Mouse (Mus musculus) embryonic facial prominence, embryonic 12.5 days (tissue): Measurements from ENCODE around the gene Csf3. TPM values are rescaled to one million over a fixed set of nuclear protein-coding genes. Genes with fewer than 3 reads are reported as not detected.

Experiments
- ATAC-seq: fragments of 200-750 bp; cut with Nextera tagmentation; 2 replicates; pipeline ENCODE4 v1.8.0; 2017; ENCODE audit not compliant: insufficient number of reproducible peaks, insufficient read depth, low FRiP score, low TSS enrichment
- H3K27ac ChIP-seq: fragments of 300-500 bp; sonication (generic); 2 replicates; pipeline ENCODE4 v1.5.1; 2016; ENCODE audit warnings: mild to moderate bottlenecking
- H3K27me3 ChIP-seq: fragments of 300-500 bp; sonication (generic); 2 replicates; pipeline ENCODE4 v1.6.1; 2016; ENCODE audit warnings: mild to moderate bottlenecking, moderate library complexity
- H3K36me3 ChIP-seq: fragments of 300-500 bp; sonication (generic); 2 replicates; pipeline ENCODE4 v1.6.1; 2016; ENCODE audit warnings: mild to moderate bottlenecking
- H3K4me1 ChIP-seq: fragments of 300-500 bp; sonication (generic); 2 replicates; pipeline ENCODE4 v1.6.1; 2016
- H3K4me2 ChIP-seq: fragments of 300-500 bp; sonication (generic); replicated peaks from 2 replicates; pipeline ENCODE4 v1.6.1; 2016; ENCODE audit warnings: mild to moderate bottlenecking, moderate library complexity
- H3K4me3 ChIP-seq: fragments of 300-500 bp; sonication (generic); 2 replicates; pipeline ENCODE4 v1.5.1; 2016; ENCODE audit warnings: mild to moderate bottlenecking
- H3K9ac ChIP-seq: fragments of 300-500 bp; sonication (generic); 2 replicates; pipeline ENCODE4 v1.6.1; 2016; ENCODE audit warnings: mild to moderate bottlenecking, moderate library complexity
- H3K9me3 ChIP-seq: fragments of 300-500 bp; sonication (generic); 2 replicates; pipeline ENCODE4 v1.6.1; 2016; ENCODE audit warnings: mild to moderate bottlenecking, moderate library complexity
- WGBS: fragments of 180-500 bp; shearing (Covaris S2); methylation state at CpG from one replicate; pipeline ENCODE4 v1.1.7; 2016; 5-methylcytosine and 5-hydroxymethylcytosine counted together
- polyA plus RNA-seq: library from polyadenylated mRNA; unstranded; fragments of >200 nt; fragmentation: Nextera tagmentation; extraction: Ambion mirVana; gene quantifications from 2 replicates; pipeline ENCODE4 v1.2.1, GENCODE M21; 2016

The Csf3 gene
- polyA plus RNA-seq, 1 experiment from 2014 or later, result not detected

DNA sequence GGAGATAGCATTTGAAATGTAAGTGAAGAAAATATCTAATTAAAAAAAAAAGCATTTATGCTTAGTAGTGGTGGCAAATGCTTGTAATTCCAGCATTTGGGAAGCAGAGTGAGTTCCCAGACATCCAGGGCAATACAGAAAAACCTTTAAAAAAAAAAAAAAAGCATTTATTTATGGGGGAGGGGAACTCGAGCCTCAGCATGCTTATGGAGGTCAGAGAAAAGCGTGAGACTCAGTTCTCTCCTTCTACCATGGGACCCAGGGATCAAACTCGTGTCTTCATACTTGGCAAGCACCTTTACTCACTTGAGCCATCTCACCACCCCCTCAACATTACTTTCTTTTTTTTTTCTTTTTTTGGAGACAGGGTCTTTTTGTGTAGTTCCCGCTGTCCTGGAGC, 19.9 kb upstream of the Csf3 start:
- no peaks in the 10 kb centered on the region for H3K27me3 ChIP-seq
- H3K9ac ChIP-seq, result no peak overlapping the region
- H3K4me2 ChIP-seq, result no peak overlapping the region
- no peak overlapping the region for H3K4me3 ChIP-seq
- no peak for ATAC-seq
- H3K9me3 ChIP-seq, result no peaks in the 10 kb centered on the region
- 82% methylated on average over 4 of the region's 4 CpGs for WGBS
- H3K4me1 ChIP-seq, result peaks cover 9% of the 10 kb centered on the region
- H3K27ac ChIP-seq, result no peak overlapping the region
- H3K36me3 ChIP-seq, result peaks cover 11% of the 10 kb centered on the region

- H3K4me2 ChIP-seq, result peak within 1 kb of the TSS; percentile 83
- 6% methylated on average over 45 of the region's 45 CpGs for WGBS
- H3K27me3 ChIP-seq, result no peaks in the 10 kb centered on the region
- peaks cover 20% of the 10 kb centered on the region for H3K36me3 ChIP-seq
- H3K27ac ChIP-seq, result peak within 1 kb of the TSS; percentile 64; the same call in 1 of the 2 replicates
- H3K9ac ChIP-seq, result peak within 1 kb of the TSS; percentile 99
- H3K9me3 ChIP-seq, result no peaks in the 10 kb centered on the region
- H3K4me1 ChIP-seq, result peaks cover 9% of the 10 kb centered on the region
- H3K4me3 ChIP-seq, result peak within 1 kb of the TSS; percentile 99
- peak; percentile 92 for ATAC-seq
These were observed 19.0 kb upstream of the Csf3 start, which contains the start of gene Psmd3 for GRCm38 (mm10) chr11:98681786-98682745. Psmd3 (plus strand) TSS chr11:98682554.

GRCm38 (mm10) chr11:98682811-98683210, 18.3 kb upstream of the Csf3 start:
- WGBS, result under 1% methylated on average over 23 of the region's 23 CpGs
- Histone ChIP-seq H3K4me2 (peak overlapping the region; percentile 83), H3K27ac (peak overlapping the region; percentile 37; the same call in 1 of the 2 replicates), H3K9me3 (no peaks in the 10 kb centered on the region), H3K36me3 (peaks cover 27% of the 10 kb centered on the region), H3K4me1 (peaks cover 9% of the 10 kb centered on the region), H3K9ac (peak overlapping the region; percentile 99), H3K27me3 (no peaks in the 10 kb centered on the region), H3K4me3 (peak overlapping the region; percentile 99)
- ATAC-seq, result peak; percentile 38; the same call in 1 of the 2 replicates

DNA sequence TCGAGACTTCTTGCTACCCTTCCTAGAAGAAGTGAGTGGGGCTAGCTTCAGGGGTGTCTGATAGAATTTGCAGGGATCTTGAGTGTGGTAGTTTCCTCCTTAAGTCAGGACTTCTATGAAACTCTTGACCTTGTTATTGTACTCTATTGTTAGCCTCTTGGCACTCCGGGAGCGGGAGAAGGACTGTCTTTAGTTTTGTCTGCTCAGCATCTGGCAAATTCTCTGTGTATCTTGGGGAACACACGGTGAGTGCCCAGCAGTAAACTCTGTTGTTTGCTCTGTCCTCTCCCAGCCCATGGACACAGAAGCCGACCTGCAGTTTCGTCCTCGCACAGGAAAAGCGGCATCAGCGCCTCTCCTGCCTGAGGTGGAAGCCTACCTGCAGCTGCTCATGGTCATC, 15.4 kb upstream of the Csf3 start:
- Histone ChIP-seq H3K9me3 (no peaks in the 10 kb centered on the region), H3K27me3 (no peaks in the 10 kb centered on the region), H3K4me2 (no peak overlapping the region), H3K4me3 (no peak overlapping the region), H3K36me3 (peaks cover 51% of the 10 kb centered on the region), H3K9ac (no peak overlapping the region), H3K27ac (no peak overlapping the region), H3K4me1 (peaks cover 9% of the 10 kb centered on the region)
- no peak for ATAC-seq
- 91% methylated on average over 9 of the region's 9 CpGs for WGBS

DNA sequence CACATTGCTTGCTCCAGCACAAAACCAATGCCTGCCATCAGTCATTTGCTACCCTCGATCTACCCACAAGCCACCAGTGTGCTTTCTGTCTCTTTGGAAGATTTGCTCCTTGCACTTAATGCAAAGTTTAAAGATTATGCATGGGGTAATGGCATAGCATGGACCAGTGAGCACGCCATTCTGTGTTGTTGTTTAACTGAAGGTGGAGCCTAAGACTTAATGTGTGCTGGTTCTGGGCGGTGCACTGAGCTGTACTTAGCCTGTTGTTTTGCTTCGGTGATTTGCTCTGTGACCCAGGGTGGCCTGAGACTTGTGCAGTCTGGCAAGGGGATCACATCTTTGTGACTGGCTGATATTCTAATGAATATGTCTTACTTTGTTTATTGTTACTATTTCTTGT, 14.1 kb upstream of the Csf3 start:
- H3K4me3 ChIP-seq, result no peak overlapping the region
- no peaks in the 10 kb centered on the region for H3K27me3 ChIP-seq
- no peak overlapping the region for H3K27ac ChIP-seq
- ATAC-seq, result no peak
- no peak overlapping the region for H3K9ac ChIP-seq
- no peaks in the 10 kb centered on the region for H3K9me3 ChIP-seq
- 91% methylated on average over 4 of the region's 4 CpGs for WGBS
- peaks cover 9% of the 10 kb centered on the region for H3K4me1 ChIP-seq
- peaks cover 64% of the 10 kb centered on the region for H3K36me3 ChIP-seq
- no peak overlapping the region for H3K4me2 ChIP-seq

DNA sequence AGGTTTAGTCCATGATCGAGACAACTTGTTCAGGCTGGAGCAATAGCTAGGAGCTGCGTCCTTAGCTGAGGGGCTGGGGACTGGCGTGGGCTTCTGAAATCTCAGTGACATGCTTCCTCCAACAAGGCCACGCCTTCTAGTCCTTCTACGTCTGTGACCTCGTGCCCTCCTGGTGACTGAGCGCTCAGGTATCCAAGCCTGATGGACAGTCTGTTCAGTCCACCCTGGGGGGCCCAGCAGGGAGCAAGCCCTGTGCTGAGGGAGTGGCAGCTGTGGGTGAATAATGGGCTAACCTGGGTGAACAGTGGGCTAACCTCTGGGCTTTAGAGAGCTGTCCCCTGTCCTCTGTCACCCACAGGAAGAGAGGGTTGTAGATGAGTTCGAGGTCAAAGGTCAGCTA, 13.1 kb upstream of the Csf3 start:
- no peak overlapping the region for H3K9ac ChIP-seq
- H3K4me3 ChIP-seq, result no peak overlapping the region
- H3K4me2 ChIP-seq, result no peak overlapping the region
- WGBS, result 85% methylated on average over 8 of the region's 8 CpGs
- peaks cover 9% of the 10 kb centered on the region for H3K4me1 ChIP-seq
- no peak for ATAC-seq
- H3K27ac ChIP-seq, result no peak overlapping the region
- H3K27me3 ChIP-seq, result no peaks in the 10 kb centered on the region
- H3K36me3 ChIP-seq, result peaks cover 73% of the 10 kb centered on the region
- H3K9me3 ChIP-seq, result no peaks in the 10 kb centered on the region

- no peak overlapping the region for H3K9ac ChIP-seq
- H3K4me2 ChIP-seq, result no peak overlapping the region
- ATAC-seq, result no peak
- peaks cover 79% of the 10 kb centered on the region for H3K36me3 ChIP-seq
- H3K4me1 ChIP-seq, result no peaks in the 10 kb centered on the region
- 76% methylated on average over 13 of the region's 13 CpGs for WGBS
- no peaks in the 10 kb centered on the region for H3K27me3 ChIP-seq
- H3K9me3 ChIP-seq, result no peaks in the 10 kb centered on the region
- H3K27ac ChIP-seq, result no peak overlapping the region
- H3K4me3 ChIP-seq, result no peak overlapping the region
These were observed 7.9 kb upstream of the Csf3 start for GRCm38 (mm10) chr11:98693201-98693600.

- no peak overlapping the region for H3K9ac ChIP-seq
- no peak overlapping the region for H3K27ac ChIP-seq
- 88% methylated on average over 9 of the region's 9 CpGs for WGBS
- H3K4me1 ChIP-seq, result no peaks in the 10 kb centered on the region
- H3K9me3 ChIP-seq, result no peaks in the 10 kb centered on the region
- H3K36me3 ChIP-seq, result peaks cover 76% of the 10 kb centered on the region
- no peak overlapping the region for H3K4me3 ChIP-seq
- no peak overlapping the region for H3K4me2 ChIP-seq
- no peak for ATAC-seq
- H3K27me3 ChIP-seq, result no peaks in the 10 kb centered on the region
These were observed 7.3 kb upstream of the Csf3 start for GRCm38 (mm10) chr11:98693746-98694145.

DNA sequence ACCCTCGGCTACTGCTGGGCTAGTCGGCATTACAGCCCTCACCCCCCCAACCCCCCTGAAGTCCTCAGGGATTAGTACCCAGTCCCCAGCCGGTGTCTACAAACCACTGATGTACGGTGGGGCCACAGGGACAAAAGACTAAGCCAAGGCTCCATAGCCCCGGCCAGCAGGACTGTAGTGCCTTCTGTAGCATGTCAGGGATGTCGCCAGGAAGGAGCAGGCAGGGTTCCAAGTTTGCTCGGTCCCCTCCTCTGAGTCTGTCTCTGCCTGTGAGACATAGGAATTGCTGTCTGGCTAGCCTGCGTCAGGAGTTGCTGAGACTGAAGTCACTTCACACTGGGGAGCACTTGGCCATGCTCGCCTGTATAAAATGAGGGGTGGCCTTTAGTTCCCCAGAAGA, 6.8 kb upstream of the Csf3 start:
- Histone ChIP-seq H3K4me1 (no peaks in the 10 kb centered on the region), H3K27me3 (no peaks in the 10 kb centered on the region), H3K4me2 (no peak overlapping the region), H3K4me3 (no peak overlapping the region), H3K27ac (no peak overlapping the region), H3K9ac (no peak overlapping the region), H3K36me3 (peaks cover 73% of the 10 kb centered on the region), H3K9me3 (no peaks in the 10 kb centered on the region)
- no peak for ATAC-seq
- WGBS, result 86% methylated on average over 9 of the region's 9 CpGs

DNA sequence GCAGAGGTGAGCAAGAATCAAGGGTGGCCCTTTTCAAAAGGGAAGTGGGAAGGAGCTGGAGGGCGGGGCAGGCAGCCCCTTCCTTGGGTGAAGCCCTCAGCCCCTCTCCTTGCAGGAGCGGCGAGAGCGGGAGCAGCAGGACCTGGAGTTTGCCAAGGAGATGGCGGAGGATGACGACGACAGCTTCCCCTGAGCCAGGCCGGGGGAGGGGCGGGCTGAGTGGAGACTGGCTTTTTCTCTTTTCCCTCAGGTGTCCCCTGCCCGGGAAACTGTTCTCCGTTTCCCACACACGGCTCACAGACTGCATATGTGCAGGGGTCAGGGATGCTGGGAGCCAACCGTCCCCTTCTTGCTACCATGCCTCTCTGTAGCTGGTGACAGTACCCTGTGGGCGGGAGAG, 5.7 kb upstream of the Csf3 start:
- H3K9ac ChIP-seq, result no peak overlapping the region
- H3K36me3 ChIP-seq, result peaks cover 62% of the 10 kb centered on the region
- no peaks in the 10 kb centered on the region for H3K9me3 ChIP-seq
- H3K27me3 ChIP-seq, result no peaks in the 10 kb centered on the region
- no peak overlapping the region for H3K27ac ChIP-seq
- peaks cover 2% of the 10 kb centered on the region; the same call in 1 of the 2 replicates for H3K4me1 ChIP-seq
- no peak overlapping the region for H3K4me3 ChIP-seq
- H3K4me2 ChIP-seq, result no peak overlapping the region
- ATAC-seq, result no peak
- 71% methylated on average over 14 of the region's 14 CpGs for WGBS

DNA sequence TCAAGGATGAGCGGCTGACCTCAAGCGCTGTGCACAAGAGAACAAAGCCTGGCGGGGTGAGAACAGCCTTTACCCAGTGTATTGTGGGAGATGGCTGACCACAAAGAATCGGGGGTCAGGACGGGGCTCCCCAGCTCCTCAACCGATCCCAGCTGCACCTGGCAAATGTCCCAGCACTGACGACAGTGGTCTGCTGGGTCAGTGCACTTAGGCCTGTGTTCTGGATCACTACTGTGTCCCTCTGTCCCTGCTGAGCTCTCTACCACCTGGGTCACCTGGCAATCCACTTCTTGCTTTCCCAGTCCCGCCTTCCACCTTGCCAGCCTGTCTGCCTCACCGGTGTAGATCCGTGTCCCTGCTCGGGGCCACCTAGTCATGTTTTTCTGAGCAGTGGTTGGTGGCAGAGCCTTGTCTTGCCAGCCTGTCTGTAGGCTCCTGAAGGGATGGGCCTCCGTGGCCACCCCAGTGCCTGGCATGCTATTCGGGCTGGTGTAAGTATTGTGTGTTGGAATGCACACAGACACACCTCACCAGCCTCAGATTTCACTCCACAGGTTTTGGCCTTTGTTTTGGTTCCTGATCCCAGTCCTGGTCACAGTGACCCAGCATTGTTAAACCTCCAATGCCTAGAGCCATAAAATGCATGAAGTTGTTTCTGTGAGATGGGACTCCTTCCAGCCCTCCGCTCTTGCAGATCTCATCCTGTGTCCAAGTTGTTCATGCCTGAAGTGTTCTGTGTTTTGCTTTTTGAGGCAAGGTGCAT, 4.4 kb upstream of the Csf3 start:
- H3K27ac ChIP-seq, result peak overlapping the region; percentile 43; the same call in 1 of the 2 replicates
- no peak overlapping the region for H3K9ac ChIP-seq
- no peaks in the 10 kb centered on the region for H3K9me3 ChIP-seq
- no peaks in the 10 kb centered on the region for H3K27me3 ChIP-seq
- no peak overlapping the region for H3K4me3 ChIP-seq
- H3K36me3 ChIP-seq, result peaks cover 49% of the 10 kb centered on the region
- H3K4me2 ChIP-seq, result no peak overlapping the region
- no peak for ATAC-seq
- peaks cover 5% of the 10 kb centered on the region; the same call in 1 of the 2 replicates for H3K4me1 ChIP-seq
- WGBS, result 87% methylated on average over 14 of the region's 14 CpGs
